Mouse (Mus musculus) heart, postnatal 10 days (tissue): ENCODE results near the gene Tgm1. TPM values are rescaled to one million over a fixed set of nuclear protein-coding genes. Genes with fewer than 3 reads are reported as not detected.
A peak's percentile ranks its signal among the peaks of the same experiment; 100 is the strongest.
"Not testable (repeated sequence)": the region's sequence is repeated elsewhere in the genome, so short reads cannot be mapped to it uniquely, and the experiment has no call there.

Experiments used
- DNase-seq, 2 experiments: peaks; one replicate each; pipeline ENCODE4 v3.0.0; 2021
- intact Hi-C: fragments of 180-260 bp; cut with DNase I; formaldehyde crosslinking; loops from one replicate; pipeline ENCODE4 v1.15.1; 2025
- total RNA-seq, 2 experiments: library from RNA; stranded (reverse); gene quantifications; 2 replicates each; pipeline ENCODE4 v1.2.3; 2021

Gene Tgm1
- total RNA-seq, result under 1 TPM; 0.24 to 0.25 TPM

GRCm38 (mm10) chr14:55713729-55714122 lies at the start of gene Tgm1:
TSS of gene Tgm1 (minus strand) at chr14:55713926.
- intact Hi-C loops, result no loop called here
- no peak for DNase-seq

- peak in 1 of 2 experiments; percentile 45 for DNase-seq
- intact Hi-C loops, result no loop called here
These were observed 49.4 kb upstream of the Tgm1 start for GRCm38 (mm10) chr14:55763166-55763565.

- peak; percentile 65 to 77 for DNase-seq
- intact Hi-C loops, result no loop called here
These were observed 48.5 kb upstream of the Tgm1 start for GRCm38 (mm10) chr14:55762001-55762821.

- no peak for DNase-seq
- intact Hi-C loops, result no loop called here
These were observed 47.4 kb upstream of the Tgm1 start, which contains the start of gene Ltb4r2 for GRCm38 (mm10) chr14:55761163-55761562. TSS of gene Ltb4r2 (plus strand) at chr14:55761428.

GRCm38 (mm10) chr14:55760156-55760555 lies 46.4 kb upstream of the Tgm1 start:
- peak; percentile 89 to 93 for DNase-seq
- intact Hi-C loops, result not testable (repeated sequence)

- DNase-seq, result peak; percentile 60 to 77
- intact Hi-C loops, result loop anchor here (5.0 kb wide), 1 partner anchor 131 kb away; no protein-coding TSS in a partner anchor
These were observed 44.6 kb upstream of the Tgm1 start, which contains the start of gene Cideb for GRCm38 (mm10) chr14:55758363-55758784. TSS of gene Cideb (minus strand) at chr14:55758458.

- no peak for DNase-seq
- intact Hi-C loops, result loop anchor here (5.0 kb wide), 1 partner anchor 130 kb away; no protein-coding TSS in a partner anchor
These were observed 43.8 kb upstream of the Tgm1 start for GRCm38 (mm10) chr14:55757566-55757965.

- DNase-seq, result no peak
- intact Hi-C loops, result loop anchor here (10.0 kb wide), 1 partner anchor 252 kb away; the partner anchor contains the start of gene Carmil3
These were observed 33.5 kb upstream of the Tgm1 start for GRCm38 (mm10) chr14:55747051-55747847.

- intact Hi-C loops, result loop anchor here (10.0 kb wide), 1 partner anchor 251 kb away; the partner anchor contains the start of gene Carmil3
- DNase-seq, result no peak
These were observed 32.1 kb upstream of the Tgm1 start for GRCm38 (mm10) chr14:55745861-55746237.

GRCm38 (mm10) chr14:55745180-55745860 lies 31.6 kb upstream of the Tgm1 start, which contains the start of the genes Dhrs1 and Nop9:
TSS of gene Dhrs1 (minus strand) at chr14:55745690.
TSS of gene Nop9 (plus strand) at chr14:55745693.
- peak; percentile 92 to 93 for DNase-seq
- intact Hi-C loops, result loop anchor here (10.0 kb wide), 1 partner anchor 251 kb away; the partner anchor contains the start of gene Carmil3

GRCm38 (mm10) chr14:55743711-55744110 lies 30.0 kb upstream of the Tgm1 start:
- DNase-seq, result peak; percentile 91 to 94
- intact Hi-C loops, result loop anchor here (1.0 to 10.0 kb wide), 4 partner anchors 21 to 249 kb away; partner anchors contain the start of genes Carmil3 and Rabggta

- no peak for DNase-seq
- intact Hi-C loops, result no loop called here
These were observed 23.5 kb upstream of the Tgm1 start for GRCm38 (mm10) chr14:55737086-55737687.

- intact Hi-C loops, result no loop called here
- no peak for DNase-seq
These were observed 22.0 kb upstream of the Tgm1 start for GRCm38 (mm10) chr14:55735758-55736157.

- intact Hi-C loops, result no loop called here
These were observed 21.6 kb upstream of the Tgm1 start for GRCm38 (mm10) chr14:55735334-55735733.

GRCm38 (mm10) chr14:55734869-55735268 lies 21.1 kb upstream of the Tgm1 start:
- intact Hi-C loops, result no loop called here
- no peak for DNase-seq

More at GRCm38 (mm10) chr14:55735334-55735733, 21.6 kb upstream of the Tgm1 start:
- DNase-seq, result no peak

GRCm38 (mm10) chr14:55733889-55734288 lies 20.2 kb upstream of the Tgm1 start:
- no peak for DNase-seq
- intact Hi-C loops, result no loop called here

- DNase-seq, result no peak
- intact Hi-C loops, result no loop called here
These were observed 16.9 kb upstream of the Tgm1 start for GRCm38 (mm10) chr14:55730531-55731032.

- intact Hi-C loops, result no loop called here
- no peak for DNase-seq
These were observed 16.4 kb upstream of the Tgm1 start for GRCm38 (mm10) chr14:55730116-55730515.

- no peak for DNase-seq
- intact Hi-C loops, result no loop called here
These were observed 14.4 kb upstream of the Tgm1 start for GRCm38 (mm10) chr14:55727889-55728685.
